Mouse (Mus musculus) ovary, postnatal 36 days (tissue): ENCODE results near the gene Pla2g3.

Source experiments
- DNase-seq: peaks from one replicate; pipeline ENCODE4 v3.0.0; 2022; ENCODE audit warnings: low spot score, mixed read lengths

Gene Pla2g3

DNA sequence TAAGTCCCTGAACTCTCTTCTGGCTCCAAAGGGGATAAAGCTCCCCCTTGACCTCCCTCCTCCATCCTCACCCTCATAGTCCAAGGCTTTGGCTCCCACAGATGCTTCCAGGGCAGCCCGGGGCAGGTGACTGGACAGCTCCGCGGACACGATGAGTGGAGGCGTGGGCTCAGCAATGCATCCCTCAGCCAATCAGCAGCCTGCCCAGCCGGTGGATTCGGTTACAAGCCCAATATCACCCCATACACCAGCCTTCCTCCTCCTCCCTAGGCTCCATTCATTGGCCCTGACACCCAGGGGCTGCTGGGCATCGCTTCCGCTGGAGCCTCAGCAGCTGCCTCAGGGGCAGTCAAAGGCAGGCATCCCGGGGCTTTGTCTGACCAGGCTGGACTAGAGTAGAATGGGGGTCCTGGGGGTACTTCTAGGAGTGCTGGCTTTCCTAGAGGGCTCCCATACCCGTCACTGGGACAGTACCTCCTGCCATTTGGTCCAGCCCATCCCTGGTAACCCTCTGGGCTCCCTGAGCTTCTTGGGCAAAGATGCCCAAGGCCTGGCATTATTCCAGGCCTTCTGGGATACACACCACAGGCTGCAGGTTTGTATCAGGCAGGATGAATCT, at the start of gene Pla2g3:
Pla2g3 (plus strand) TSS at position 333 of the 619 bp plus-strand sequence.
- no peak for DNase-seq

DNA sequence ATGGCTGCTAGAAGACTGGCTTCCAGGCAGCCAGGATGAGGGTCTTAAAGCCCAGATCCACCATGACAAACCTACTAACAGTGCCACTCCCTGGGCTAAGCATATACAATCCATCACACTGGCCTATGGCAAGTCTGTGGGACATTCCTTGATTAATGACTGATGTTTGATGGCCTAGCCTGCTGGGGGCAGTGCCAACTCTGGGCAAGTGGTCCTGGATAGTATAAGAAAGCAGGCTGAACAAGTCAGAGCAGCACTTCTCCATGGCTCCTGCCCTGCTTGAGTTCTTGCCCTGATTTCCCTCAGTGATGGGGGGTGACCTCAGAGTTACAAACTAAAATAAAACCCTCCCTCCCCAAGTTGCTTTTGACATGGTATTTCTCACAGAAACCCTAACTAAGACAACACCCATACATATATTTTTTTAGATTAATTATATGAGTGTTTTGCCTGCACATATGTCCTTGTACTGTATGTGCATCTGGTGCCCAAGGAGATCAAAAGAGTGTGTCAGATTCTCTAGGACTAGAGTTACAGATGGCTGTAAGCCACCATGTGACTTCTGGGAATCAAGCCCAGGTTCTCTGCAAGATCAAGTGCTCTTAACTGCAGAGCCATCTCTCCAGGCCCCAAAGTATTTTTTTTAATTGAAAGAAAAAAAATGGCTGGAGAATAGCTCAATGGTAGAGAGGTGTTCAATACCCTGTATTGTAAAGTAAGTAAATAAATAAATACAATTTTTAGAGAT, 46.2 kb upstream of the Pla2g3 start:
- DNase-seq, result no peak

DNA sequence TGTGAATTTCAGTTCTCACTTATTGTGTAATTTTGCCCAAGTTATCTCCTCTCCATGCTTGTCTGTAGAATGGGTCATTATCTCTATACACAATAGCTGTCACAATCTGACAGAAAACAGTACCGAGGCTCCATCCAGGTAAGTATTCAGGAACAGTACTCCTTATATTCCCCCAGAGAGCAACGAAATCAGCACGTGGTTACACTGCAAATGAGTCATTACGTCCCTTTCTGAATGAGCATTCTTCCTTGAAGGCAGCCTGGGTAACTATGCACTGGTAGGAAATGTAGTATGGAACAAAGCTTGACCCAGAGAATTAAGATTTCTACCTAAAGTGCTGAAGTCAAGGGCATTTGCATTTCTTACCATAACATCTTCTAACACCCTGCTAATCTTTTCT, 45.4 kb upstream of the Pla2g3 start:
- no peak for DNase-seq

DNA sequence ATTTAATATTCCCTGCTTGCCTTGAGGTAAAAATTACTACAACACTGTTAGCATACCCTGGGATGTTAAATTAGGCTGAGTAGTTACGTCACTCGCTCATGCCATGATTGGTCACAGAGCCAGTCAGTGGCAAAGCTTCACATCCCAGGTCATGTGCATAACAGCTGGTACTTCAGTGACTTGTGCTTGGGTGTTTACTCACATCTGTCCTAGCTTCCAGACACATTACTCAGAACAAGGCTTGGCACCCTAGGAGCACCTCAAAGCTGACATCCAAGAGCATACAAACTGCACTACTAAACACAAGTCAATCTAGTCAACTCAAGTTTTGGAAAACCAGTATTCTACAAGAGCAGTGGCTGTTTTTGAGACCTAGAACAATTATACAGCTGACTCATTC, 45.0 kb upstream of the Pla2g3 start:
- no peak for DNase-seq

DNA sequence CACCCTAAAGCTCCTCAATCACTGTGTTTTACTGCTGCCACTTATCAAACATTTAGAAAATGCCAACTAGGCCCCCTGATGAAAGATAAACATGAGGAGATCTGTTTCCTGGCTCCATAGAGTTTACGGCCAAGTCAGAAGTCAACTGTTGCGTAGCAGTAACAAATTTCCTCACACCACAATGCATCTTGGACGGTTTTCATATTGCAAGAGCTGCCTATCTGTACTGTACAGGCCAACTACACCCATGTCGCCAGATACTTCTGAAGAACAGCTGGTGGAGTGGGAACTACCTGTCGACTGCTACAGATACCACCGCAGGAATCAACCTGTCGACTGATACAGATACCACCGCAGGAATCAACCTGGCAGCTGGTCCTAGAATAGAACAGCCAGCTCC, 43.2 kb upstream of the Pla2g3 start:
- no peak for DNase-seq

DNA sequence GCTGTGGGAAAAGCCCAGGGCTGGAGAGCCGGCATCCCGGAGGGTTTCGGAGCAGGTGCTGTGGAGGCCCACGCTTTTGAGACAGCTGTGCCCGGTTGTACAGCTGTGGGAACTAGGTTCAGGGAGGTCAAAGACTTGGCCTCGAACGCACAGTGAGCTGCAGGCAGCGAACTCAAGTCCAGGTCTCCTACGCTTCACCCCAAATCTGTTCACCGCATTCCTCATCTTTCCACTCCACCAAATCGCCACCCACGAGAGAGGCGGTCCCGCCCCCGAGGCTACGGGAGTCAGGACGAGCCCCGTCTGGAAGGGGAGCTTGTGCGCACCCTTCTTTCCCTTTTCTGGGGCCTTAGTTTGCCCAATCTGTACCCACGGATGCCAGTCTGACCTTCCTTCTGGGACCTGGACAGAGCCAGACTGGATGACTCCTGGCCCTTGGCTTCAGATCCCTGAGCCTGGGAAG, 36.4 kb upstream of the Pla2g3 start:
- DNase-seq, result no peak

DNA sequence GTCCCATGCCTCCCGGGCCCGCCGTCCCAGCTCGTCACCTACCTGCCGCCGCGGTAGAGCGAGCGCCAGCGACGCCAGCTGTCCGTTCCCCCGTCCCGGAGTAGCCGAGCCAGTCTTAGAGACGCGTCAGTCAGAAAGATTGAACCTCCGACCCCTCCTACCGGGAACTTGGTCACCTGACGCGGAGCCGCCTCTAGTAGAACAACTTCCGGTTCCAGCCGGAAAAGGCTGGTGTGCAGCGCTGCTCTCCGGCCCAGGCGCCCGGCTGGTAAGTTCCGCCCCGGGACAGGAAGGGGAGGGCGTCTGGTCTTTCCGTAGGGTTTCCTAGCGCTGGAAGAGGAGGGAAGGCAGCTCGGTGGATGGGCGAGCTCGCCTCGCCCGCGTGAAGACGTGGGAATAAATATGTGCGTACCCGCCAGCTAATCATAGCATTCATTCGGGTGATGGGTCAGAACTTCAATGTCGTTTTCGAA, 35.9 kb upstream of the Pla2g3 start, which contains the start of gene Rnf185:
Rnf185 (minus strand) TSS at position 197 of the 473 bp plus-strand sequence.
- DNase-seq, result peak; percentile 92

DNA sequence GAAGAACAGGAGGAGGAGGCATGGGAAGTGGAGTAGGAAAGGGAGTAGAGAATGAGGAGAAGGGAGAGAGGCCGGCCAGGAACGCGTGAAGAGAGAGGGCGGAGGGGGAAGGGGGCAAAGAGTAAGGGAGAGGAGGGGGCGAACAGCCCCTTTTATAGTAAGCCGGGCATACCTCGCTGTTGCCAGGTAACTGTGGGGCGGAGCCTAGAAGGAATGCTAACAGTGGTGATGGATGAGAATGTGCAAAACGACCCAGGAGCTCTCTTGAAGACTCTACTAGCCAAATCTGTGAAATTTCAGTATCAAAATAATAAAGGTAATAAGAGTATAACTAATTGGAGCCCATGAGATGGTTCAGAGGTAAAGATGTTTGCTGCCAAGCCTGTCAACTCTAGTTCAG, 35.3 kb upstream of the Pla2g3 start:
- peak; percentile 15 for DNase-seq

DNA sequence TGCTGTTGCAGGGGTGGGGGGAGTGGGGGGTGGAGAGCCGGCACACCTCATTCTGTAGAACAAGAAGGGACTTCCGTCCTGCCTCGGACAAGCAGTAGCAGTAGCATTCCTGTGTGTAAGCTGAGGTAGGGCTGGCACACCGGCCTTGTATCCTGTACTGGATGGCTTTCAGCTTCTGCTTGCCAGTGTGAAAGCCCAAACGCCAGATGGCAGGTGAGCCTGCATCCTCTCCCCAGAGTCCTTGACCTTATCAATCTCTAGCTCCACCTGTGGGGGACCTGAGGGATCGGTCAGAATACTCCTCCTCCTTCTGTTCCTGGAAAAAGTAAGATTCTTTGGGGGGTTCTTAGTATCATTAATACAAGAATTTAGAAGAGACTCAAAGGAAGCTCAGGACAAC, 34.6 kb upstream of the Pla2g3 start:
- no peak for DNase-seq

DNA sequence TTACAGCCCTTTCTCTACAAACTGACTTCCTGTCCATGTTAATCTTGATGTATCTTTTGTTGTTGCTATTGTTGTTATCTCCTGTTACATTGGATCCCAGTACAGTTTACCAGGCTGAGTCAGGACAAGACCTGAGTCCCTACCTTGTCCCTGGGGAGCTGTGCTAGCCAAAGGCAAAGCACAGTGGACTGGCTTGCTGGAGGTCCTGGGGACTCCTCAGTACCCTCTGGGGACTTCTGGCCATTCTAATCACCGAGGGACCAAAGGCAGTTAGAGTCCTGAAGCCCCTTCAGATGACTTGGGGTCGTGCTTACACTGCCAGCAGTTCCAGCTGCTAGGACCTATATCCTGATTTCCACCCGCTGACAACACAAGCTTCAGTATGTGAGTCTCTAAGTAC, 33.6 kb upstream of the Pla2g3 start:
- DNase-seq, result no peak

DNA sequence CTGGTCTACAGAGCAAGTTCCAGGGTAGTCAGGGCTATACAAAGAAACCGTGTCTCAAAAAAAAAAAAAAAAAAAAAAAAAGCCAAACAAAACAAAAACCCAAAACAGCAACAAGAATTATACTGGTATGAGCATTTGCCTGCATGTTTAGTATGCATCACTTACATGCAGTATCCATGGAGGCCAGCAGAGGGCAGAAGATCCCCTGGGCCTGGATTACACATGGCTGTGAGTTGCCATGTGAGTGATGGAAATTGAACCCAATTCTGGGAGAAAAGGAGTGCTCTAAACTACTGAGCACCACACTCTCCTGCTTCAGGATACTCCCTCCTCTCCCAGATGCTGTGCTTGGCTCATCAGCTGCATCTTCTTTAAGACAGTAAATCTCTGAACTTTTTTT, 31.7 kb upstream of the Pla2g3 start:
- DNase-seq, result peak; percentile 46

DNA sequence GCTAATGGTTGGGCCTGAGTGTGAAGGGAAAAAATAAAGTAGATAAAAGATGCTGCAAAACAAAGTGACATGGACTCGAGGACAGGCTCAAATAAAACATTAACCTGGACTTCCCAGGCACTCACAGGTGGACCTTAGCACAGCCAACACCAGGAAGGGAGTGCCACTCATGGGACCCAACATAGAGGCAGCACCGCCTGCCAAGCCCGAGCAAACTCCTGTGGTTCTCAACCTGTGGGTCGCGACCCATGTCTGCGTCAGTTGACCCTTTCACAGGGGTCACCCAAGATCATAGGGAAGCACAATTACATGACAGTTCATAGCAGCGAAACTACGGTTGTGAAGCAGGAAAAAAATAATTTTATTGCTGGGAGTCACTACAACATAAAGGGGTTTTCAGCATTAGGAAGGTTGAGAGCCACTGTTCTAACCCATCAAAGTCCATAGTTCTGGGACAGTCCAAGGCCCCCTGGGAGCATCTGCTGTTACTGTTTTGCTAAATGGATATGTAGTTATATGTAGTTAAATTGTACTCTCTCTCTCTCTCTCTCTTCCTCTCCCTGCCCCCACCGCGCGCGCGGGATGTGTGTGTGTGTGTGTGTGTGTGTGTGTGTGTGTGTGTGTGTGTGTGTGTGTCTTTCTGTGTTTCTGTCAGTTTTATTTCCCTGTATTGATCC, 29.5 kb upstream of the Pla2g3 start:
- DNase-seq, result no peak

DNA sequence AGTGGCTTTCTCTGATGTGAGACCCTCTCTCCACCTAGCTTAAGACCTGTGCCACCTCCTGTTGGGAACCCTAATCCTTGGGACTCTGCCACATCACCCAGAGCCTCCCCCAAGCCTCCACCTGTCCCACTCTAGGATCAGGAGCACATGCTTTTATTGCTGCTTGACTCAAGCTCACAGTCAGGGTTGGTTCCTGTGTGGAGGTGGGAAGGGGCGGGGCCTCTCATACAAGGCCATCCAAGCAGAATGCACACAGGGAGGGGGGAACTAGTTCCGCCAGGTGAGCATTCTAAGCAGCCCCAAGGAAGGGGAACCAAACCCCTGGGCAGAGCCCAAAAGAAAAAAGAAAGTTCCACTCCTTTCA, 29.0 kb upstream of the Pla2g3 start:
- DNase-seq, result peak; percentile 18

DNA sequence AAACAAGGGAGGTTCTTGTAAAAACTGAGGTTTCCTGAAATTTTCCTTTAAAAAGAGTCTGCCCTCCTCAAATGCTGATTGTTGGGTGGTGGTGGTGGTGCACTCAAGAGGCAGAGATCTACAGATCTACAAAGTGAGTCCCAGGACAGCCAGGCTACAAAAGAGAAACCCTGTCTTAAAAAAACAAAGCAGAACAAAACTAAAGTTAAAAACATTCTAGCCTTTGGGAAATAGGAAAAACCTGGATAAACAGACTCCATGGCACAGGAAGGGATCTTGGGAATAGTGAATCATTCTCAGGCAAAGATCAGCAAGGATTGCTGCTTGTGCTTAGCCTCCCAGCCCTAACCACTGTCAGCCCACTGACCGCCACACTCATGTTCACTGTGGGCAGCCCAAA, 25.2 kb upstream of the Pla2g3 start:
- DNase-seq, result no peak

DNA sequence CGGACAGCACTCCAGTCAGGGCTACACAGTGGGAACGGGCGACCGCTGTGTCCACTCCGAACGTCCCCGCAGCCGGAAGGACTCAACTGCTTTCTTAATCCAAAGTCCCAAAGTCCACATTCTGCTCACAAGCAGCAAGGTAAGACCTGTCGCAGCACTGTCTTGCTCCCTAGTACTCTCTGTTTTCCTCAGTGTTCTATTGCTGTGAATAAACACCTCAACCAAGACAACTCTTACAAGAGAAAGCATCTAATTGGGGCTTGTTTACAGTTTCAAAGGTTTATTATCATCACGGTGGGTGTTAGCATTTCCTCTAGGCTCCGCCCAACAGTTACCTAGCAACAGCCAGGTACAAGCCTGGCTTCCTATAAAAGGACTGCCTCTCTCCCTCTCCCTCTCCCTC, 16.6 kb upstream of the Pla2g3 start:
- DNase-seq, result no peak

DNA sequence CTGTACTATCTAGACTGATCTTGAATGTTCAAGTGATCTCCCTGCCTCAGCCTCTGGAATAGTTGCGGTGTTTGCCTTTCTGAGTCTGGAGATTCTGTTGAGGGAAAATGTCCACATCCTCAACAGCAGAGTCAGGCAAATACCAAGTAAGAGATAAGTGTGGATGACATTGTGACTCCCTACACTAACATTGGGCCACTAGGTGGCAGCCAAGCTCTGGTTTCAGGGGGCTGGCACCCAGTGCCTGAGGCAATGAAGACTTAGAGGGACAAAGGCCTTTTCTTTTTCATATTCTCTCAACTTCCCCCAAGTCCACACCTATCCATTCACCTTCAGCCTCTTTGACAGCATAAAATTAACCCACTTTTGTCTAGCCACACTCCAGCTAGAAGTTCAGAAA, 15.6 kb upstream of the Pla2g3 start:
- peak; percentile 81 for DNase-seq

DNA sequence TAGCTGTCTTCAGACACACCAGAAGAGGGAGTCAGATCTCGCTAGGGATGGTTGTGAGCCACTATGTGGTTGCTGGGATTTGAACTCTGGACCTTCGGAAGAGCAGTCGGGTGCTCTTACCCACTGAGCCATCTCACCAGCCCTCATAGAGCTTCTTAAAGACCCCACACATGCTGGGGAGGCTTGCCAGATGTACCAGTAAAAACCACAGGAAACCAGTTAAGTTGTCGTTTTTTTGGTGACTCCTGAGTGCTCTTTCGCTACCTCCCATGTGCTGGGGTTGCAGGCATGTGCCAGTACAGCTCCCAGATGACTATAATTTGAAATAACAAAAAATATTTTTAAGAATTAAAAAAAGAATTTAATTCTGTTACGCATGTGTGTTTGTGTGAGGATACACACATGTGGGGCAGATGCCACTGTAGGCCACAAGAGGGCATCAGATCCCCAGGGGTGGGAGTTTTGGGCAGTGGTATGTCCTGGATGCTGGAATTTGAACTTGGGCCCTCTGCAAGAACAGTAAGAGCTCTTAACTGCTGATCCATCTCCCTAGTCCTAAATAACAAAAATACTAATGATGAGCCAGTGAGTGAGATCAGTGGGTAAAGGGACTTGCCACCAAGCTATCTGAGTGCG, 13.5 kb upstream of the Pla2g3 start:
- DNase-seq, result no peak

DNA sequence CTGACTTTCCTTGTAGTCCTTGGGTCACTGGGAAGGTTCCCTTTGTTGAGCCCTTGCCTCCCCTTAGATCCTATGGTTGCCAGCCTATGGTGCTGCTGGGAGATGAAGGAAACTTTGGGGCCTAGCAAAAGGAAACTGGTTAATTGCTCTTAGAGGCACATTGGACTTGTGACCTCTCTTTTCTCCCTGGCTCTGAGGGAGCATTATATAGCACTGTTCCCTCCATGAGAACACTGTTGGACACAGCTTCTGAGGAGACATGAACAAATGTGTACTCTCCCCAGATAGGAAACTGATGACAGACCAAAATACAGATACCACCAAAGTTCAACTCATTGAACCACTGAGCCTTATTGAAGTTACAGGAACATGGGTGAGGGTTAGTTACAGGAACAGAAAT, 12.6 kb upstream of the Pla2g3 start:
- no peak for DNase-seq

DNA sequence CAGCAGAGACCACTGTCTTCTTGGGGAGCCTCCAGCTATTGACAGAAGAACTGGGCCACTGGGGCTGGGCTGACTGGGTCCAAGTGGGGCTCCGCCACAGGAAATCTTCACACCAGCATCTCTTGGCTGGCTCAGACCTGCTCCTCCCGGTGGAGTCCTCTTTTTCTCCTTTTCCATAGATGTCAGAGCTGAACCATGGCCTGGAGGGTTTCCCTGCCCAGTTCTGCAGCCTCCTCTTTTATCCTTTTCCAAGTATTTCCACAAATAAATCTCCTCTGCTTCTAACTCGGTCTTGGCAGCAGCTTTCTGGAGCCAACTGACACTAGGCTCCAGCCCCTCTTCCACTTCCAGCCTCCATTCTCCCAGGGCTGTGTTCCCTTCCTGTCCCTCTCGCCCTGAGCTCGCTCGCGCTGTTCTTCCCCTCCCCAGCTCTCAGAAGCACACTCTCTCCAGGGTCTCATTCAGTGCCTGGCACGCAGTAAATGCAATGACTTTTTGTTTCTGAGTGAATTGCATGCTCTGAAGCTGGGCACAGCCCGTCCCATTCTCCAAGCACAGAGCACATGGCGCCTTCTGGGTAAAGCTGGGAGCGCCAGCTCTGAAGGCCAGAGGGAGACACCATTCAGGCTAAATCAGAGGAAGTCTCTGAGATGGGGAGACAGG, 4.0 kb upstream of the Pla2g3 start:
- DNase-seq, result no peak

DNA sequence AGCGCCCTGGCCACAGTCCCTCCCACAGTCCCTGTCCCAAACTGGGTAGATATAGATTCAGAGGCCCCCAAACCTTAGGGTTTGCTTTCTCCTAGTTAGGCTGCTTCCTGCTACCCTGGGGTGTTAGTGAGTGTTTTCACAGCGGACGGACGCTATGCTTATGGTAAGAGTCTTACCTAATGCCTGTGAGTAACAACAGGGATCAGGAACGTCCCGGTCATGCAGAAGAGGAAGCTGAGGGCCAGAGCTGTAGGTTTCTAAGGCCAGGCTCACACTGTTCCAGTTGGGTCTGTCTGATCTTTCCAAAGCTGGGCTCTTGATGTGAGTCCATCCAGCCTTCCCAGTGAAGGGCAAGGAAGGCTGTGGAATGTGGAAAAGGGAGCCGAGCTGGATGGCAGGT, 1.7 kb upstream of the Pla2g3 start:
- no peak for DNase-seq

DNA sequence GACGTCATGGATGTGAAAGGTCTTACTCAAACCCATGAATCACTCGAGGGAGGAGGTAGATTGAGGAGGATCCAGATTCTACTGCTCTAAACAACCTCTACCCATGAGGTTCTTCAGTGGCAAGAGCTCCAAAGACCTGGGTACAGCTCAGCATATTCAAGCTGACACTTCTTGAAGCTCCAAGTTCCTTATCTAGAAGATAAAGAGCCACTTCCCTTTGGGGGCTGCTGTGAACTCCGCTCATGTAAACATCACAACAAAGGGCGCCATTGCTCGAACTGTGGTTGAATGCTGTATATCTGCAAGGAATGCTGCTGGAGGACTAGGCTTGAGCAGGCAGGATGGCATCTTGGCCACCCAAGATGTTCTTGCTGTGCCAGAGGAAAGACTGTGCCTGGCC, 952 bp downstream of the Pla2g3 start:
- no peak for DNase-seq

DNA sequence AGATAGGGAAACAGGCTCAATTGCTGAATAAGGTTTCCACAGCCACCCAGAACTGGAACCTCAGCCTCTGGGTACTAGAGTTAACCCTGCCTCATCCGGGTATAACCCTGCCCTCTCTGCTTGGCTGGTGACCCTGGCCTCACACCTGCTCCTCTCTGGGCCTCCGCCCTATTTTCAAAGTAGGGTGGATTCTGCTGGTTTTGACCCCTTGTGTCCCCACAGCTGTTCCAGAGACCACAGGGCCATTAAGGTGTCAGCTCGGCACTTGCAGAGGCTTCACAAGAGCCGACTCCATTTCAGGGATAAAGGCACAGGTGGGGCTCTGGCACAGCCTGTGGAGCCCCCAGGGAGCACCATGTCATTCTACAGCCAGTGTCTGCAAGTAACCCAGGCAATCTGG, 4.7 kb downstream of the Pla2g3 start:
- DNase-seq, result no peak
